Mouse (Mus musculus) olfactory bulb, adult 2 months (tissue): ENCODE results near the gene Myo18b.

Experiments
- CTCF ChIP-seq: fragments of 200-500 bp; IDR thresholded peaks from 2 replicates; pipeline ENCODE4 v1.5.1; 2012; ENCODE audit warnings: low read depth, mild to moderate bottlenecking, low read length, moderate library complexity; ENCODE audit not compliant: insufficient read depth
- POLR2A ChIP-seq: fragments of 200-500 bp; IDR thresholded peaks from 2 replicates; pipeline ENCODE4 v1.6.1; 2012; ENCODE audit warnings: mild to moderate bottlenecking, low read depth, low read length, moderate library complexity; ENCODE audit not compliant: insufficient read depth

DNA sequence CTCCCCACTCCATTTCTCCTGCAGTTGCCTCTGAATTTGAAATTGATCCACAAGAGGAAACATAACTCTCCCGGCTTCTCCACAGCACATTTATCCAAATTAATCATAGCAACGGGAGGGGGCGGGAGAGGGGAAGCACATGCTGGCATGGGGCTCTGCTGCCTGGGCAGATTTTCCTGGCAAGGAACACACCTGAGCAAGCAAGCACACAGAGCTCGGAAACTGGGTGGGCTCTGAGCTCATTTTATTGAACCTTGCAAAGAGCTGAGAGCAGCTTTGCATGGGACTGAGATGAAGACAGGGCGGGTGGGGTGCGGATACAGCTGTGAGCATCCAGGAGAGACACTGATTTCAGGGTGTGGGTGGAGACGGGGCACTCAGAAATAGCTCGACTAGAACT lies 229.0 kb downstream of the Myo18b start:
- no peak for TF ChIP-seq POLR2A
- no peak for TF ChIP-seq CTCF
